Mouse (Mus musculus): ENCODE measurements around the gene Pard6b.
A peak's percentile ranks its signal among the peaks of the same experiment; 100 is the strongest.

The Pard6b gene

GRCm38 (mm10) chr2:168059200-168059790 is 21.5 kb upstream of the Pard6b start:
- DNase-seq (ENCODE audit: low read depth, low spot score), result peak; percentile 78

- no peak for DNase-seq (ENCODE audit: low read depth, low spot score)
Observed at GRCm38 (mm10) chr2:168063712-168064111, 17.1 kb upstream of the Pard6b start.

DNA sequence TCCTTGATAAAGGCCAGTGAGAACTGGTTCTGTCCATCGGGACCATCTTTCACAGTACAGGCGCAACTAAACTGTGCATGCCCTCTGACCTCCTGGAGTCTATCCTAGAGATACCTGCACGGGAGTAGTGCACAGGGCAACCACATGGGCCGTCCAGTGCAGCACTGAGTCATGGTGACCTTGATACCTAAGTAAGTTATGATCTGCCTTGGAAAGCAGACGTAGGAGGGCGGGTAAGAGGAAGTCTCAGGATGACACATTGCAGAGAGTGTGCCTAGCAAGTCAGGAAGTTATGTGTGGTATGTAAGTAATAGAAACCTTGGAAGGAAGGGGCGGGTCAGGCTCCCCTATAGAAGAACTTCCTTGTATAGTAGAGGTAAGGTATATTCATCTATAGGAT is 15.3 kb upstream of the Pard6b start:
- no peak for DNase-seq (ENCODE audit: low read depth, low spot score)

DNA sequence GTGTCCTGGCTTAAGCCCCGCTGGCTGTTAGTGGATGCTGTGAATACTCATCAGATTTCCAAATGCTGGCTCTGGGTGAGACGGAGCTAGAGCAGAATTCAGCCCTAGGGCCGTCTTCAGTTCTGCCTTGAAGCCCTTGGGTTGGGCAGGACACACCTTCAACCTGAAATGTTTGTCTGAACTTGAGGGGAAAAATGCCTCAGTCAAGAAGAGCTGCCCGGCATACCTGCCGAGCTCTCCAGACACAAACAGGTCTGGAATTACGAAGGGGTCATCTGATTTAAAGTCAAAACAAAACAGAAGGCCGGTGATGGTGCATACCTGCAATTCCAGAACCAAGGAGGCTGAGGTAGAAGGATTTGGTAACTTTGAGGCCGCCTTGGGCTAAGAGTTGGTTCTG is 14.0 kb upstream of the Pard6b start:
- DNase-seq (ENCODE audit: low read depth, low spot score), result no peak

DNA sequence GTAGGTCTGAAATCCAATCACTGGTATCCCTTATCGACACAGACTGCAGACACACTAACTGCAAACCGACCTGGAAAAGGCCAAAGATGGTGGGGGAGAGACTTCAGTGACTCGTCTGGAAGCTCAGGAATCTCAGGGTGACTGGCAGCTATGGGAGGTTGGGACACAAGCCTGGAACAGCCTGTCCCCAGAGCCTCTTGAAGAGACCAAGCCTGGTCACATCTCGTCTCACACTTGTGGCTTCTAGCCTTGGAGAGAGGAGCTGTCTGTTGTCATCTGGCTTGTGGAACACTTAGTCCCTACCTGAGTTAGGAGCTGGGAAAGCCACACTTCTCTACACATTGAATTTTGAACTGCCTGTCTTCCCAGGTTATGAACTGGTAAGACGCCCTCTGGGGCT is 10.4 kb upstream of the Pard6b start:
- no peak for DNase-seq (ENCODE audit: low read depth, low spot score)

- DNase-seq (ENCODE audit: low read depth, low spot score), result peak; percentile 47
Observed at GRCm38 (mm10) chr2:168072436-168073131, 8.2 kb upstream of the Pard6b start.

- DNase-seq (ENCODE audit: low read depth, low spot score), result no peak
Observed at GRCm38 (mm10) chr2:168073722-168074121, 7.1 kb upstream of the Pard6b start.

GRCm38 (mm10) chr2:168074457-168074856 is 6.3 kb upstream of the Pard6b start:
- no peak for DNase-seq (ENCODE audit: low read depth, low spot score)

- no peak for DNase-seq (ENCODE audit: low read depth, low spot score)
Observed at GRCm38 (mm10) chr2:168076840-168077576, 3.8 kb upstream of the Pard6b start.

DNA sequence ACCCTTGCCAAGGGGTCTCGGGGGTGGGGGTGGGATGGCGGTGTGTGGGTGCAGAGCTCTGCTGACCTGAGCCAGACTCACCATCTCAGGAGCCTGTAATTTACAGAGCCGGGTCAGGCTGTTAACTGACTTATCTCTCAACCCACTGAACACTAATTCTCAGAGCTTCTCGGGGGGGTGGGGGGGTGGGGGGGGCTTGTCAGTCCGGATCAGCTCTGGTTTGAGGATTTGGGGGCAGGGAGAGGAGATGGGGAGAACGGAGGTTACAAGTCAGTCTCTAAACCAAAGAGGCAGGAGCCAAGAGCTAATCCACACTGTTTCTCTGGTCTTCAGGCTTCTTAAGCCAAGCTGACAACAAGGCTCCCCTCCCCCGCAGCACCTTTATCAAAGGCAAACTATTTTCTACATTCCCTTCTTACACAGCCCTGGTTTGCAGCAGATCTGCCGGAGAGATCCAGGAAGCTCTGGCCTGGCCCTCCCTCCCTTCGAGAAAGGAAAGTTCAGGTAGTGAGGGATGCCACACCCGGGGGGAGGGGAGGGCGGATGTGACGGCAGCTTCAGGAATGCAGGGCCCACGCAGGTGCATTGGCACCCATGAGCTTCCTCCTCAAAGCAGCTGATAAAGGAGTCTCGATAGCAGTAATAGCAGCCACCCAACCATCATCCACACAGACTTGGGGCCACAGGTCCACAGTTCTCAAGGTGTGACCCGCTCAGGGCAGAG is 2.5 kb upstream of the Pard6b start:
- peak; percentile 44 for DNase-seq (ENCODE audit: low read depth, low spot score)

GRCm38 (mm10) chr2:168081299-168081932 is 612 bp downstream of the Pard6b start:
- no peak for DNase-seq (ENCODE audit: low read depth, low spot score)

DNA sequence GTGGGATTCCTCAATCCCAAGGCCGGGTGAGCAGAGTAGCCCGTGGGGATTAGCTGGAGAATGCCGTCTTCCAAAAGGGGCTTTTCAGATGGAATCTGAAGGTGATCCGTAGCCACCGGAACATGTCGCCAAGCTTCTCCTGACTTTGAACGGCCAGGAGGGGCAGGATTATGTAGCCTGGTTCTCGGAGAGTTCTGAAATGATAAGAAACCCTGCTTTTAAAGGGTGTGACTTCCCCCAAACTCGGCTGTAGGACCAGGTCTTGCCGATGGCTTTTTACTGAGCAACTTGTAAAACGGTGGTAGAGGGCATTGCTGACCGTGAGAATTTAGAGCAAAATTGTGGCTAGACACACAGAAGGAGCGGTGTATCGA is 1.1 kb downstream of the Pard6b start:
- DNase-seq (ENCODE audit: low read depth, low spot score), result no peak

- no peak for DNase-seq (ENCODE audit: low read depth, low spot score)
Observed at GRCm38 (mm10) chr2:168083593-168083992, 2.8 kb downstream of the Pard6b start.

GRCm38 (mm10) chr2:168084228-168084627 is 3.4 kb downstream of the Pard6b start:
- no peak for DNase-seq (ENCODE audit: low read depth, low spot score)

GRCm38 (mm10) chr2:168085621-168086265 is 4.9 kb downstream of the Pard6b start:
- no peak for DNase-seq (ENCODE audit: low read depth, low spot score)

- DNase-seq (ENCODE audit: low read depth, low spot score), result no peak
Observed at GRCm38 (mm10) chr2:168086318-168086717, 5.5 kb downstream of the Pard6b start.

DNA sequence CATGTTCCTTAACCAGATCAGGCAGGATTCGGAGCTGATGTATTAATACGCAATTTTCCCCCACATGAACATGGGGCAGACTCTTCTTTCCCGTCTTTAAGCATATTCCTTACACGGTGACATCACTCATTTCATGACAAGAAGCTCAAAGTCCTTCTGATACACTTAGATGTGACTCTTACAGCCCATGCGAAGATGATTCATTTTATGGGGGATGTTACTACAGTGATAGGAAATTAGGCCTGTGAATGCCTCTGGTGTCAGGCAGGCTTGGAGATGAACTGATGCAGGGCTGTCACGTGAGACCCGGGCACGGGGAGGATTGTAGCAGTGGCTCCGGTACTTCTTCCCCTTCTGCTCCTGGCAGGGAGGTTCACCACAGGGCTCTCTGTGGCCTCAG is 6.0 kb downstream of the Pard6b start:
- no peak for DNase-seq (ENCODE audit: low read depth, low spot score)

GRCm38 (mm10) chr2:168091560-168091959 is 10.8 kb downstream of the Pard6b start:
- DNase-seq (ENCODE audit: low read depth, low spot score), result no peak

DNA sequence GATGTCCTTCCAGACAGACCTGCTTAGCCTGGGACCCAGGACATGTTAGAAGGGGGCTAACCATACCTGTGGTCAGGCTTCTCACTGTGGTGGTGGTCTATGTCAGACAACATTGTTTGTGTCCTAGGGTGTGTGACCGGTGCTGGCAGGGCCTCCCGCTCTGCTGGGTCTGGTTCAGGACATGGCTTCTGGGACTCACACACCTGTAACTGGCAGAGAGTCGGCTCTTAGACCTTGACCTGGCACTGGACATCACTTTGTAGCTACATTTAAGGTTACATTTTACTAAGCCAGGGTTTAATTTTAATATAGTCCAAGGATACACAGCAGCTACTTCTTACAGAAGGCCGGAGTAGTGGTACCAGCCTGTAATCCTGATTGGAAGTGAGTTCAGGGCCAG is 12.3 kb downstream of the Pard6b start:
- DNase-seq (ENCODE audit: low read depth, low spot score), result no peak

DNA sequence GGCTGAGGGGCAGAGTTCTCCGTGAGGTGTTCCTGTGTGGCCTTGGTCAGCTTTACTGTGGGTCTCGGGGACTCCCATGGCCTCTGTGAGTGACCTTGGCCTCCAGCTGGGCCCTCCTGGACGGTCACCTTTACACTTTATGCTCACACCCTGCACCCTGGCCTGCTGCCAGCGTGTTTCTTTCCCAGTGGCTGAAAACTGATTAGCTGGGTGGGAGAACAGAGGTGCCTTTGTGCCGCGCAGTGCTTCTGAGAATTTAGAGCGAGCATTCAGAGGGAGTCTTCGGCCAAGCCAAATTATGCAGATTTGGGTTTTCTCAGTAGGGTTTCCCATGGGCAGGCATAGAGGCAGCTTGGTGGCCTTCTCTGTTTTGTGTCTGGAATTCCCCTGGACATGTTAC is 14.3 kb downstream of the Pard6b start:
- DNase-seq (ENCODE audit: low read depth, low spot score), result no peak

- DNase-seq (ENCODE audit: low read depth, low spot score), result no peak
Observed at GRCm38 (mm10) chr2:168096487-168096886, 15.7 kb downstream of the Pard6b start.

All from ES-CJ7 (cell line).